Mouse (Mus musculus) intestine, postnatal 0 days (tissue): ENCODE measurements around the gene Tmem51. TPM values are rescaled to one million over a fixed set of nuclear protein-coding genes. Genes with fewer than 3 reads are reported as not detected.

Source experiments
- ATAC-seq: fragments of 200-750 bp; cut with Nextera tagmentation; 2 replicates; pipeline ENCODE4 v1.8.0; 2017; ENCODE audit warnings: mild to moderate bottlenecking, moderate TSS enrichment, moderate library complexity
- H3K27ac ChIP-seq: fragments of 300-500 bp; sonication (generic); 2 replicates; pipeline ENCODE4 v1.5.1; 2014; ENCODE audit warnings: mild to moderate bottlenecking, low read depth, low read length, moderate library complexity
- H3K27me3 ChIP-seq: fragments of 300-500 bp; sonication (generic); replicated peaks from 2 replicates; pipeline ENCODE4 v1.6.1; 2014; ENCODE audit warnings: low read length, mixed read lengths; ENCODE audit not compliant: control insufficient read depth, insufficient read depth
- H3K36me3 ChIP-seq: fragments of 300-500 bp; sonication (generic); 2 replicates; pipeline ENCODE4 v1.6.1; 2014; ENCODE audit warnings: mild to moderate bottlenecking, moderate library complexity; ENCODE audit not compliant: control insufficient read depth, insufficient read depth
- H3K4me1 ChIP-seq: fragments of 300-500 bp; sonication (generic); replicated peaks from 2 replicates; pipeline ENCODE4 v1.6.1; 2014; ENCODE audit warnings: antibody characterized with exemption, low read length, mixed read lengths; ENCODE audit not compliant: control insufficient read depth, insufficient read depth
- H3K4me2 ChIP-seq: fragments of 300-500 bp; sonication (generic); replicated peaks from 2 replicates; pipeline ENCODE4 v1.6.1; 2014; ENCODE audit warnings: low read depth, mild to moderate bottlenecking, moderate library complexity
- H3K4me3 ChIP-seq: fragments of 300-500 bp; sonication (generic); 2 replicates; pipeline ENCODE4 v1.5.1; 2014; ENCODE audit warnings: low read depth, low read length
- H3K9ac ChIP-seq: fragments of 300-500 bp; sonication (generic); 2 replicates; pipeline ENCODE4 v1.6.1; 2014; ENCODE audit warnings: mild to moderate bottlenecking, low read depth, low read length
- H3K9me3 ChIP-seq: fragments of 300-500 bp; sonication (generic); 2 replicates; pipeline ENCODE4 v1.6.1; 2016; ENCODE audit warnings: mixed run types; ENCODE audit not compliant: control insufficient read depth
- CTCF ChIP-seq: sonication (generic); IDR thresholded peaks from 2 replicates; pipeline ENCODE4 v1.5.1; 2016; ENCODE audit warnings: low read depth, mild to moderate bottlenecking, control low read depth, antibody characterized with exemption, moderate library complexity
- WGBS: fragments of 180-500 bp; shearing (Covaris S2); extraction: QIAGEN DNeasy Blood & Tissue Kit; methylation state at CpG from one replicate; pipeline ENCODE4 v1.1.7; 2014; 5-methylcytosine and 5-hydroxymethylcytosine counted together
- polyA plus RNA-seq: library from polyadenylated mRNA; unstranded; fragments of >200 nt; fragmentation: Nextera tagmentation; extraction: Ambion mirVana; gene quantifications from 2 replicates; pipeline ENCODE4 v1.2.1, GENCODE M21; 2015

Gene Tmem51
- polyA plus RNA-seq, 1 experiment from 2014 or later, result 212 TPM

DNA sequence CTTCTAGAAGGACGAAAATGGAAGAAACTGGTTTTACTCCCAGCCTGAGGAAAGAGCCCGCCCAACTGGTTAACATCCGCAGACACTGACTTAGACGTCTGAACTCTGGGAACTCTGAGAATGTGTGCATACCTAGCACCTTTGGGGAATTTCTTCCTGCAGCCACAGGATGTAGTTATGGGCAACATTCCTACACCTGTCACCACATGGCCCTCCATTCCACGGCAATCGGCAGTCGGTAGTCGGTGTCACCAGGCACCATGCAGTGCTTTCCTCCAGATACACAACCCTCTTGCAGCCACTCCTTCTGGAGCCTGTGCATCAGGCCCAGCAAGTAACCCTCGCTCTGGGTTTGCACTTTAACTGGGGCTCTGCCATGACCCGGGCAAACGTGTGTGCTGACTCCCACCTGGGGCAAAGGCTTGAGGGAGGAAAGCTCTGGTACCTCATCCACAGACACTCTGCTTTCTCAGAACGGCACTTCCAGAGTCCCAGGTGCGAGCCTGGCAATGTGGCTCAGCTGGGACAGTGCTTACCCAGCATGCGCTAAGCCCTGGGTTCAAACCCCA is 38.4 kb downstream of the Tmem51 start:
- Histone ChIP-seq H3K4me1 (peaks cover 22% of the 10 kb centered on the region), H3K27ac (no peak overlapping the region), H3K27me3 (no peaks in the 10 kb centered on the region), H3K9ac (0 out of 2 replicates have a peak overlapping the region, but pooled peaks have one; percentile 17), H3K4me3 (peak overlapping the region; percentile 40), H3K36me3 (peaks cover 10% of the 10 kb centered on the region; the same call in 1 of the 2 replicates), H3K9me3 (no peaks in the 10 kb centered on the region), H3K4me2 (peak overlapping the region; percentile 58)
- WGBS, result 54% methylated on average over 14 of the region's 14 CpGs
- no peak for ATAC-seq
- no peak for TF ChIP-seq CTCF

DNA sequence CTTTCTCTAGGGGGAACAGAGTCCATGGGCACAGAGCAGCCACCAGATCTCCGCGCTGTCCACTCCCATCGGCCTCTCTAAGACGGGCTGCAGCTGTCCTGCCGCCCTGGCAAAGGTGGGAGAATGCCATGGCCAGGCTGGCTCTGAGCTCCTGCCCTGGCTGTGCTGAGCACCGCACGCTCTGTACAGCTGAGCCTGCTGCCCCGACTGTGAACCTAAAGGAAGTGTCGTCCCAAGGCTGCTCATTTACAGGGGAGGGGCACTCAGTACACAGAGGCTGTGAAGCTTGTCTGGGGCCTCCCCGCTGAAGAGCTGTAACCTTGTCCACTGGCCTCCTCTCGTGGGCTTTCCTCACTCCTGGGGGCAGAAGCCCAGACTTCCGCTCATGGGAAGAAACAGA is 39.7 kb downstream of the Tmem51 start:
- peak; percentile 17; the same call in 1 of the 2 replicates for ATAC-seq
- peak overlapping the region; percentile 58 for H3K4me2 ChIP-seq
- WGBS, result 30% methylated on average over 12 of the region's 12 CpGs
- peak overlapping the region; percentile 28; the same call in 1 of the 2 replicates for H3K27ac ChIP-seq
- no peak overlapping the region for H3K4me3 ChIP-seq
- H3K36me3 ChIP-seq, result peaks cover 13% of the 10 kb centered on the region; the same call in 1 of the 2 replicates
- no peaks in the 10 kb centered on the region for H3K27me3 ChIP-seq
- peak; percentile 20; the same call in 1 of the 2 replicates for TF ChIP-seq CTCF
- no peaks in the 10 kb centered on the region for H3K9me3 ChIP-seq
- peaks cover 18% of the 10 kb centered on the region for H3K4me1 ChIP-seq
- no peak overlapping the region for H3K9ac ChIP-seq

DNA sequence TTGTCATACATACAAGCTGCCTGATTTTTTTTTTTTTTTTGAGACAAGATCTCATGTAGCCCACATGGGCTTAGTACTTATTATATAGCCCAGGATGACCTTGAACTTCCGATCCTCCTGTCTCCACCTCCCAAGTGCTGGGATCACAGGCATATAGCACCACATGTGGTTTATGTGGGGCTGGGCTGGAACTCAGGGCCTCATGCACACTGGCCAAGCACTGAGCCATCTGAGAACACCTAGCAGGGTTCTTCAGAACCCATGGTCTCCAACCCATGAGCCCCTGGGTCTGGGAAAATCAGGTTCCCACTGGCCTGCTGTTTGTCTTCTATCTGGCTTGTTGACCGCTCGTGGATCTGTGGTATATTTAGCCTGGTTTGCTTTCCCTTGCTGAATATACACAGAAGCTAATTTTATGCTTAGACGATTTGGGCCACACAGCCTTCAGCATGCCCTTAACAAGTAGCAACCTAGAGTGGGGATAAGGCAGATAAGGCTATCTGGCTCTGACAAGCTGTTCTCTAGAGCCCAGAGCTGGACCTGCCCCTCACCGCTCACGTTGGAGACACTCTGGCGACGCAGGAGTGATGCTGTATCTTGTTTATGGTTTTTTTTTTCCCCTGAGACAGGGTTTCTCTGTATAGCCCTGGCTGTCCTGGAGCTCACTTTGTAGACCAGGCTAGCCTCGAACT is 44.3 kb downstream of the Tmem51 start:
- Histone ChIP-seq H3K4me2 (no peak overlapping the region), H3K4me1 (peaks cover 11% of the 10 kb centered on the region; the same call in 1 of the 2 replicates), H3K9ac (no peak overlapping the region), H3K36me3 (peaks cover 33% of the 10 kb centered on the region), H3K4me3 (no peak overlapping the region), H3K9me3 (no peaks in the 10 kb centered on the region), H3K27me3 (no peaks in the 10 kb centered on the region), H3K27ac (no peak overlapping the region)
- WGBS, result 73% methylated on average over 9 of the region's 9 CpGs
- no peak for TF ChIP-seq CTCF
- ATAC-seq, result no peak

DNA sequence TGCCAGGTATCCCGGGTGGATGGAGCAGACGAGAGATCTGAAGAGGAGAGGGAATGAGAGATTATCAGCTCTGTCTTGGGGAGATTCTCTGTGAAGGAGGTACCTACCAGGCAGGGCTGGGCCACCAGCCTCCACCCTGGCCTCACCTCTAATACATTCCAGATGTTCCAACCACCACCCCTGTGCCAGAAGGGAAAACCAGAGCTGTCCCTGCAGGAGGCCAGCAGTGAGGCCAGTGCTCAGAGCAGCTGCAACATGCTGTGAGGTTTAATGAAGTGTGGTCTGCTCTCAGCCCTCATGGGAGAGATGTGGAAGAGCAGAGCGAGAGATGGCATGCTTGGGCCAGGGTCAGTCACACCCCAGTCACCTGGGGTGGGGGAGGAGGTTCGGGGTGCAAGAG is 46.2 kb downstream of the Tmem51 start:
- Histone ChIP-seq H3K9ac (no peak overlapping the region), H3K27ac (no peak overlapping the region), H3K9me3 (no peaks in the 10 kb centered on the region), H3K36me3 (peaks cover 42% of the 10 kb centered on the region), H3K4me2 (no peak overlapping the region), H3K4me1 (no peaks in the 10 kb centered on the region), H3K4me3 (no peak overlapping the region), H3K27me3 (no peaks in the 10 kb centered on the region)
- TF ChIP-seq CTCF, result no peak
- WGBS, result 60% methylated on average over 4 of the region's 4 CpGs
- no peak for ATAC-seq

DNA sequence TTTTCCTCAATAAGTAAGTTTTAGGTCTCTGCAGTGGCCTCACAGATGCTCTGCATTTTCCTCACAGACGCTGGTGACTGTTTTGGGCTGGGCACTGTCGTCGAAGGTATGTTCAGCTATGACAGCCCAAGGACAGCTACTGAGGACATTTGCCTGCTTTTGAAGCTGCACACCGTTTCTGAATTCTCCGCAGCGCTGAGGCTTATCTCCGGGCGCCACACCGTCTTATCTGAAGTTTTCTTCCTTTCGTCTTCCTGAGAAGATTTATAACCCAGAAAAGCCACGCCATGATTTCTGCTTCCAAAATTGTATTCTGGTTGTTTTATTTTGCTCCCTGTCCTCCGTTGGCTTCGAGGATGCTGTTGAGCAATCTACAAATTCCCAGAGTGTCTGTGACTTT is 55.6 kb downstream of the Tmem51 start:
- Histone ChIP-seq H3K4me1 (no peaks in the 10 kb centered on the region), H3K27ac (no peak overlapping the region), H3K9me3 (no peaks in the 10 kb centered on the region), H3K27me3 (no peaks in the 10 kb centered on the region), H3K9ac (no peak overlapping the region), H3K4me2 (no peak overlapping the region), H3K4me3 (no peak overlapping the region), H3K36me3 (peaks cover 24% of the 10 kb centered on the region)
- WGBS, result 27% methylated on average over 13 of the region's 13 CpGs
- ATAC-seq, result no peak
- no peak for TF ChIP-seq CTCF

DNA sequence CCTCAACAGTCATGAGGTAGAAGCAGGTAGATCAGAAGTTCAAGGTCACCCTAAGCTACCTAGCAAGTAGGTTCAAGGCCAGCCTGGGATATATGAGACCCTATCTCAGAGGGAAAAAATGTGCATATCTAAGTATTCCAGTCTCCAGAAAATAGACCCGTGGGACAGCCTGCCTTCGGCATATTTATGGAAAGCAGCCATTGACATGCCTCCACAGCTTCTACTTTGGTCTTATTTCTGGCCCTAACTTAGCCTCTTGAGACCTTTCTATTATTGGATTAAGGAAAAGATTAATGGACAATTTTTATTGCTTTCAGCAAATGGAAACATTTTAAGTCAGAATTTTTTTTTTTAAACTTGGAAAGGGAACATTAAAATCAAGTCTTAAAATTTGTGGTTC is 57.1 kb downstream of the Tmem51 start:
- H3K27ac ChIP-seq, result no peak overlapping the region
- 92% methylated on average over 2 of the region's 2 CpGs for WGBS
- H3K4me3 ChIP-seq, result no peak overlapping the region
- H3K36me3 ChIP-seq, result peaks cover 15% of the 10 kb centered on the region
- no peaks in the 10 kb centered on the region for H3K9me3 ChIP-seq
- no peak overlapping the region for H3K4me2 ChIP-seq
- TF ChIP-seq CTCF, result no peak
- no peaks in the 10 kb centered on the region for H3K4me1 ChIP-seq
- no peaks in the 10 kb centered on the region for H3K27me3 ChIP-seq
- no peak overlapping the region for H3K9ac ChIP-seq
- ATAC-seq, result no peak
